Mouse (Mus musculus): ENCODE results near the gene Hephl1. TPM values are rescaled to one million over a fixed set of nuclear protein-coding genes. Genes with fewer than 3 reads are reported as not detected.
"Not testable (repeated sequence)": the region's sequence is repeated elsewhere in the genome, so short reads cannot be mapped to it uniquely, and the experiment has no call there.

Hephl1 gene
- under 1 TPM; 0.05 to 0.09 TPM for total RNA-seq (2021)

DNA sequence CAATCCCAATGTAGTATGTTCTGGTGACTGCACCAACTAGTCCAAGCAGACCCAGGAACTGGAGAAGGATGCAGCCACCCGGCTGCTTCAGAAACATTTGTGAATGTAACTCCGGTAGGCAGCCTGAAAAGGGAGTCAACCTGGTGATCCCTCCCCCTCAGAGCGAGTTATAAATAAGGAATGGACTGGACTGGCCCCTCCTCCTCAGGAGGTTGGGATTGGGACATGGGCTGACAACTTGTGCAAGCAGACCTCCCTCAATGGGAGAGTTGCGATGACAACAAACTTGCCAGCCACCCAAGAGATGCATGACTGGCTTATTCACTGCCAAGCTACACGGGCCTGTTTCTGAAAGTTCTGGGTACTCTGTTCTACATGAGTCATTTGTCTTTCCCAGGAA lies at the start of gene Hephl1:
Gene Hephl1 (minus strand): TSS at position 101 of the 400 bp plus-strand sequence.
- no peak for DNase-seq

DNA sequence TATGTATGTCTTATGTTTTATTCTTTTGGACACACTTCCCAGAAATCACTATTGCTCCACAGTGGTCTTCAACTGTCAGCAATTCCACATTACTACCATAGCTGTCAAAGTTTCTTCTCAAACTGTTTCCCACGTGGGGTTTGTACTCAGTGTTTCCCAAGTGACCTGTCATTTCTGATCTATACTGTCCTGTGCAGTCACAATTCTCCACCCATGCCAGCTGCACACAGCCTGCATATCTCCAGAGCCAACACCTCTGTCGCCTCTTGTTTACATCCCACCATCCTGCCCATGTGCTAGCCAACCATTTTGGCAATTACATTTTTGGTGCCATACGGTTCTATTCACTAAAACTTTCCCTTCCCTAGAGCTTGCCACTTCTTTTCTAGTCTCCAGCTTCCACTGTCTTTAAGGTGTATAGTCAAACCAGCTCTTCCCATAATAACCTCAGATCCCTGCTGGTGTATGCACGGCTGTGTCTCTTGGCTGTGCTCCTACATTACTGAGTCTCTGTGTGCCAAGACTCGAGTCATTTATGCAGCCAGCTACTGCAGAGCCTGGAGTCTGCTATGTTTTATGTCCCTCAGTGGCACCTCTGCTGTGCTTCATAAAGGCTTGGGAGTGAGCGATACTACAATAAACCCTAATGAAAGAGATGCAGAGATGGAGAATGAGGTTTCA lies 37.5 kb upstream of the Hephl1 start:
- DNase-seq: no peak

DNA sequence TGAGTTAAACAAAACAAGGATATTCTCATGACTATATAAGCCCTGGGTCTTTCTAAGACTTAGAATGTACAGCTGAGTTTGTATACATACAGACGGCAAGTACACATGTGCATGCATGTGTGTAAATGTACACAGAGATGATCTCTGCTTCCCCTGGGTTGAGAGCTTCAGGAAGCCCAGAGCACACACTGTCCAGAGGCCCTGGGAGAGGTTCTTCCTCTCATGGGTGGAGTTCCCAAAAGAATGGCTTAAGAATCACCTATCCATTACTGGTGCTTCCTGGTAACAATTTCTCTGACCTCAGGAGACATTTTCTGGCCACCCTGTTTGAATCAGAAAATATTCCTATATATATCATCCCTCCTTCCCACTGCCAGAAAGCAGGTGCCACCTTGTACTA lies 28.6 kb upstream of the Hephl1 start:
- no peak for DNase-seq

DNA sequence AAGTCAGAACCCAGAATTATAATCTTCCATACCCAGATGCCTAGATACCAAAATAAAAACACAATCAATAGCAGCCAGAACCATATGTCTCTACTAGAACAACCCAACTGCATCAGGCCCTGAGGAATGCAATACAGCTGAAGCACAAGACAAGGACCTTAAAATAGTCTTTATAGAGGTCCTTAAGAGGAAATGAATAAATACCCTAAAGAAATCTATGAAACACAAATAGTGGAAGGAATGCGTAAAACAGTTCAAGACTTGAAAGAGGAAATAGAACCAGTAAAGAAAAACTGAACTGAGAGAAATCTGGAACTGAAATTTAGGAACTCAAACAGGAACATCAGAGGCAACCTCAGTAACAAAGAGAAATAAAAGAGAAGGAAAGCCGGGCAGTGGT lies 14.0 kb upstream of the Hephl1 start:
- DNase-seq: no peak

DNA sequence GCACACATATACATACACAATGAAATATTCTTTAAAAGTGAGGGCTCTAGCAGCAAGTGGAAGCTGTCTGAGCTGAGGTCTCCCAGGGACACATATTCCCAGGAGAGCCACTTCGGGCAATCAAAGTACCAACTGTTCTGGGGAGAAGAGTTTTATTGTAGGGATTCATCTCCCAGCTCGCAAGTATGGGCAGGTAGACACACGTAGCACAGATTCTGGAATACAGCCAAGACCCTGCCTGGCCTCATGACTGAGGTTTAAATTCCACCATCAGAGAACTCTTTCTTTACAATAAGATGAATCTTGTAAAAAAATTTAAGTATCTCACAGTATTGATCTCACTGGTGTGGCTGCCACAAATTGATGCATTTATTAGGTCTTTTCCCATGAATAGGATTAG lies 10.5 kb upstream of the Hephl1 start:
- no peak for DNase-seq

DNA sequence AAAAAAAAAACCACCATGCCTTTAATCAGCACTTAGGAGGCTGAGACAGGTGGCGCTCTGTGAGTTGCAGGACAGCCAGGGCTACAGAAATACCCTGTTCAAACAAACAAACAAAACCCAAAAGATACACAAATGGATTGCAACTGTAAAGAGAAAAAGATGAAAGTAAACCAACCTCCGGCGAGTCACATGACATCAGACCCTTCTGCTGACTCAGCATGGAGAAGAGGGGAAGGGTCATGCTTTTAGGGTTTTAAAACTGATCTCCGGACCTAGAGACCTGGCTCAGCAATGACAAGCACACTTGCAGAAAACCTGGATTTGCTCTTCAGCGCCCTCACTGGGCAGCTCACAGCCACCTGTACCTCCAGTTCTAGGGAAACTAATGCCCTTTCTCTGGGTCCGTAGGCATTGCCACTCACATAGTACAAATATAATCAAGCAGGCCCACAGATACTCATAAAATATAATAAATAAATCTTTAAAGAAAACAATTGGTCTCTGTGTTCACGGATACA lies 9.0 kb upstream of the Hephl1 start:
- no peak for DNase-seq

DNA sequence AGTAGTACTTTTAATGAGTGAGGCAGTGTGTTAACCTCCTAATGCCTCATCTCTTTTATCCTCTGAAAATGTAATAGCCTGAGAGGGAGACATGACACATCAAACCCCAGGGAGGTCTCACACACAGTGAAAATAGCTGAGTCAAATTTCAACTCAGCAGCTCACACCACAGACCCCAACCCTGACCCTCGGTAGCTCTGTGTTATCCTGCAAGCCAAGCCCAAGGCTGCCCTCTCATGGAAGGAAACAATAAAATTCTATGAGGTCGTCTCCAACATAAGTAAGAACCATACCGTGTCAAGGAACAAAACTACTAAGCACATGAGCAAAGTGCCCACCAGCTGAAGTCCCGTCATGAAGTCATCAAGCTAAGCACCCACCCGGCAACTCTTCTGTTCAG lies 8.3 kb upstream of the Hephl1 start:
- DNase-seq: no peak

DNA sequence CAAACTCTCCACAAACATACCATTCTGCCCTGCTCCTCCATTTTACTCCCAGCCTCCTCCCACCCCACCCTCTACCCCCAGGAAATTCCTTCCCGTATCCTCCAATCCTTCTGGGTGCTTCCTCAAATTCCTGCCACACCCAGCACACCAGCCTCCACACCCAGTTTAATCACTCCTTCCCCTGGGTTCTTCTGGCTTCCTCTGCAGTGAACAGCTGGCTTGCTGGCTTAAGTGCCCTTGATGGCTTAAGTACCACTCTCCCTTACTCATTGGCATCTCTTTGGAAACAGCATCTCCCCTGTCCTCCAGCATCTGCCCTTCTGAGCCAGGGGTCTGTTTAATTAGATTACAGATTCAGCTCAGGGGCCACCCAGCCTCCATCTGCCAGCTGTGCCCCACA lies 7.6 kb upstream of the Hephl1 start:
- DNase-seq: no peak

DNA sequence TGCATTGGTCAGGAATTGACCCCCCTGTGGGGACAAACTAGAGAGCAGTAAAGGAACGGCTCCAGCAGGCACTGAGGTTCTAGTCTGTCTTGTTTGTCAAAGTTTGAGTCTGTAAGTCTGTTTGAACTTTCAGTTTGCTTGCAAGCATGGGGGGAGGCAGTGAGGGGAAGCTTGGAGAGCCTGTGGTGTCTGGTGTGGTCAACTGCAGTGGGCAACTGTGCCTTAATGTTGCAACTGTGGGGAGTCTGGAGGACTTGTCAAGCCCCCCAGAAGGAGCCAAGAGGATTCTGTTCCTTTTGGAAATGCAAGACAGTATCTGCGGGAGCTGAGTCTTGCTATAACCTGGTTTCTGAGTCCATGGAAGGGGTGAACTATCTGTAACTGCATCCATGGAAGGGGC lies 4.3 kb upstream of the Hephl1 start:
- DNase-seq: no peak

DNA sequence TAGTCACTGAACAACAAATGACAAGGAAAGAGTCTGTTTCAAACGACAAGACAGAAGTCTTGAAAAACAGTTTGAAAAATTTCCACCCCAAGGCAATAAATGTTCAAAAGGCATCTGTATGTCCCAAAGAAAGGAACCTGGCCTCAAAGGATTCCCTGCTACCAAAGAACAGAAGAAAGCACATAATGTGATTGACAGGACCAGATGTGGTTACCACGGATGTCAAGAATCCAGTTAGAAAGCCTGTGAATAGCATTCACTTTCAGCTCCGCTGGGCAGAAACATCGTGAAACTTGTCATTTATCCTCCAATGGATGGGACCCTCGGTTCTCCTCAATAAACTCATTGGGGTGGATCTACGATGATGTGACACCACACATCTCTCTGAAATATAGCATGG lies 2.2 kb upstream of the Hephl1 start:
- DNase-seq: no peak

DNA sequence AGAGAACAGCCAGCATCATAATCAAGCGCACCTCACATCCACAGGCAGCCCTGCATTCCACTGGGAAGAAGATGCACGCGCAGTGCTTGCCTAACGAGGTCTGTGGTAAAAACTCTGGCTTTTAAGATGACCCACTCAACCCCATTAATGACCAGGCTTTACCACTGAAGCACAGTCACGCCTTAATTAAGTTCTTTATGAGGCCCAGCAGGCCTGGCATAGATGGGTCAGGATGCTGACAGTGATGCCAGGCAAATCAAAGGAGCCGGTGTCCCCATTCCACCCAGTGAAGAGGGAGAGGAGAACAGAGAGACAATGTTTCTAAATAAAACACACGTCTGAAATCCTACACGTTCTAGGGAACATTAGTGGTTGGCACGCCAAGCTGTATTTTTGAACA lies 3.8 kb downstream of the Hephl1 start:
- DNase-seq: no peak

DNA sequence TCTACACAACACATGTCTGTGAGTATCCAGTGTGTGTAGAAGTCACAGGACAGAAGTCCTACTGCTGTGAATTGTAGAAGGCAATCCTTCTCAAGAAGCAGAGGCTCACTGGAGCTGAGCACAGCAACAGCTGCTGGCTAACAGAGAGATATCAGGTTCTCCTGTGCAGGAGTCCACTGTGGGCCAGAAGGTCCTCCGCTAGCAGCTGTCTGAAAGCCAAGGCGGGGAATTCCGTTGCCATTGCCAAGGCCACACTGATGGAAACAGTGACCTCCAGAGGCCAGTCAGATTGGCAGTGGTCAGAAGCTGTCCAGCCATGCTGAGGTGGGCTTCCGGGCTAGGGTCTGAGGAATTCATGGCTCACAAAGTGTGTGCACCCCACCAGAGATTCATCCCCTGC lies 6.8 kb downstream of the Hephl1 start:
- peak; percentile 6 for DNase-seq

DNA sequence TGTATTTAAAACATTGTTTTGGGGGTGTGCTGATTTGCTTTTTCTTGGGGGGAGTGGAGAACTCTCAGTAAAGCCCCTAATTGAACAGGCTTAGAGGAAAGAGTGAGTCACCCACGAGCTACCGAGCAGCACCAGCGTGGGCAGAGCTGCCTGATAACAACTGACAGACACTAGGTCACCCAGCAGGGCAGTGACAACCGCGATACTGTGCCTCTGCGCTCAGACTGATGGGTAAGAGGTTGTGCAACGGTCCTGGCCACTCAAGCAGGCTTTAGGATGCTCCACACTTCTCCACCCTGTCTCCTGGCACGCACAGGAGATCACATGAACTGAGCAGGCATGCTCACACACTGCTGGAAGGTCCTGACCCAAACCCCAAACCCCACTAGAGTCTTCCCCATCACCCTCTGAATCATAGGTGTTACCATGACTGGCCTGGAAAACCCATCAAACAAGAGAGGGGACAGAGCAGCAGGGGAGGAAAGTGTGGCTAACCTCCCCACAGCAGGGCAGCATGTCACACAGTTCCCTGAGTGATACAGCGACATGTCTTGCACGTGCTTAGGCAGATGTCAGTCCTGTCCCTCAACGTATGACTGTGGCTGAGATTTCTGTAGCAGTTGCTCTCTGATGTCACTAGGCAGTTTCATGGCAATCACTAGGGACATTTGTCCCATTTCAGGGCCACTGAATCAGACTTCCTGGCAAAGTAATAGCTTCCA lies 8.2 kb downstream of the Hephl1 start:
- DNase-seq: peak; percentile 6

DNA sequence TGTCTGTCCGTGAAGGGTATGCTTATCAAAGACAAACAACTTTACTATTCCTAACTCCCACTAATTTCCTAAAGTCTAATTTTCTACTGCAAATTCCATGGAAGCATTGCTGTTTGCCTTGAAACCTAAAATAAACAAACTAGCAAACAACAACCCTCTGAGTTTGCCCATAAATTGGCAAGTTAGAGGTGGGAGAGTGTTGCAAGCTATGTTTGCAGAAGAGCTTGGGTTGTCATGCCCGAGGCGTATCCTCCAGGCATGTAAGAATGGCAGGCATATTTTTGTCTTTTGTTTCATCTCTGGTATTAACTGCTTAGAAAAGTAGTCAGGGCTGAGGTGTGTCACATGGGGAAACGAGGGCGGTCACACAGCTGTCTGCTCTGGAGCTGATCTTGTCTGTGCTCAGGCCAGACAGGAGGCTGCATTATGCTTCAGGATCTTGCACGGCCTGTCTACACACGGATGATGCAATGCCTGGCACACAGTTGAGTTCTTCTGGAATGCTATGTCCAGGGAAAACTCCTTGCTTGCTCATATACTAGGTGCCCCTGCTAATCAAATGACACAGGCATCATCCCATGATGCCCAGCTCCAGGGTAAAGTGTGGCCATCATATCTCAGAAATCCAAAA lies 10.3 kb downstream of the Hephl1 start:
- no peak for DNase-seq

DNA sequence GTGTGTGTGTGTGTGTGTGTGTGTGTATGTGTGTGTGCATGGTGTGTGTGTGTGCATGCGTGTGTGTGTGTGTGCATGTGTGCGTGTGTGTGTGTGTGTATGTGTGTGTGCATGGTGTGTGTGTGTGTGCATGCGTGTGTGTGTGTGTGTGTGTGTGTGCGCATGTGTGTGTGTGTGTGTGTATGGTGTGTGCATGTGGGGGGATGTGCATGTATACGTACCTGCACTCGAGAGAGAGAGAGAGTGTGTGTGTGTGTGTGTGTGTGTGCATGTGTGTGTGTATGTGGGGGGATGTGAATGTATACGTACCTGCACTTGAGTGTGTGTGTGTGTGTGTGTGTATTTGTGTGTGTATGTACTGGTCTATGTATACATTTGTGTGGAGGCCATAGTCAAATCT lies 13.5 kb downstream of the Hephl1 start:
- DNase-seq: not testable (repeated sequence)

DNA sequence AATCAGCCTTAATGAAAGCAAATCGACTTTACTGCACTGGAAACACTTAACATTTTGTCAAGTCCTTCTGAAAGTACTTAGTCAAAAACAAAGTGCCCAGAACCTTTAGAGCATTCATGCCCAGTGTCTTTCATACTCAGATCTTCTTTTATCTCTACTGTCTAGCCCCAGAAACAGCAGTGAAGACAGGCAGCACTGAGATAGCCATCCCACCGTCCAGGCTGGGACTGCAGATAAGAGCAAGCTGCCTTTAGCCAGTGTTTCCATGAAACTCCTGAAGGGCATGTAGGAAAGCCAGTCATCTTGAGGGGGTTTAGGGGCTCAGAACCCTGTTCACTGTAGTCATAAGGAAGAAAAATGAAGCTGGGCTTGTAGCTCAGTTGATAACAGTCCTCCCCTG lies 14.7 kb downstream of the Hephl1 start:
- no peak for DNase-seq

DNA sequence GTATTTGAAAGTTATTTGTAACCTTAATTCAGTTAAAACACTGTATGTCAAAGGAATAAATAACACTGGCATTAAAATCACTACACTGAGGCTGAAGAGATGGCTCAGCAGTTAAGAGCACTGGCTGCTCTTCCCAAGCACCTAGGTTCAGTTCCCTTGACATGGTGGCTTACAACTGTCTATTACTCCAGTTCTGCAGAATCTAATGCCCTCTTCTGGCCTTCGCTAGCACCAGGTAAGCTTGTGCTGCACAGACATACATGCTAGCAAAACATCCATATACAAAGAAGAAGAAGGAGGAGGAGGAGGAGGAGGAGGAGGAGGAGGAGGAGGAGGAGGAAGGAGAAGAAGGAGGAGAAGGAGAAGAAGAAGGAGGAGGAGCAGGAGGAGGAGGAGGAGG lies 15.7 kb downstream of the Hephl1 start:
- DNase-seq: no peak

DNA sequence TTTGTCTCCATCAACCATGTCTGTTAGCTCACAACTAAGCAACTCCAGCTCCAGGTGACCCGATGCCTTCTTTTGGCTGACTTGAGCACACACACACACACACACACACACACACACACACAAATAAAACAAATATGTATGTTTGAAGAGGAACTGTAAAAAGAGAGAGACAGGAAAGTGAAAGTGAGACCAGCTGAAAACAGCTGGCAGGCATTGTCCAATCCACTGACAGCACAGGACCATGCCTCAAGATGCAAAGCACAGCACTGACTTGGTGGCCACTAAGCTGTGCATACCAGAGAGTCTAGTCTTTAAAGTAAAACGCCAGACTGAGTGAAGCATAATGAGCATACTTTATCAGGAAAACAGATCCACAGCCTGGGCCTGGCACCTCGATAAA lies 16.7 kb downstream of the Hephl1 start:
- no peak for DNase-seq

DNA sequence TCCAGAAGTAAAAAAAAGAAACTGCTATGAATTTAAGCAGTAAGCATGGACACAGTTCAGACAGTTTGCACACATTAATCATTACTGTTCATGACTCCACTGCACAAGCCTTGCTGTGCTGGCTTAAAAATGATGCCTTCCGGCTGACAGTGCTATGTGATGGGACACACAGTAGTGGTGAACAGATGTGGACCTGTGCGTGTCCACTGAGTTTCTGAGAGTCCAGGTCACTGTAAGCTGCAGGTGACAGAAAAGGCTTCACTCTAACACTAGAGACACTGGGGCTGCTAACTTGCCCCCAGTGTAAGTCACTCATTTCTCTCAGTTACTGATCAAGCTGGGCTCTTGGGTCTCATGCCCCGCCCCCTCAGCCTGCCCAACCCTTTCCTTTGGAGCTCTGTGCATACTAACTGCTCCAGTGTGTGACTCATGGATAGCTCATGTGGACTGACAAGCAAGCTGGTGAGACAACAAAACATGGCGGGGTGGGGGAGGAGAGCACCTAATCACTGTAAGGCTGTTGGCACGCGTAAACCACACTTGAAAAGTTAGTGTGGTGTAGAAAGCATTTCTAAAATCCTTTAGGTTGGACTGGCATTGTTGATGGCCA lies 43.1 kb downstream of the Hephl1 start:
- no peak for DNase-seq

DNA sequence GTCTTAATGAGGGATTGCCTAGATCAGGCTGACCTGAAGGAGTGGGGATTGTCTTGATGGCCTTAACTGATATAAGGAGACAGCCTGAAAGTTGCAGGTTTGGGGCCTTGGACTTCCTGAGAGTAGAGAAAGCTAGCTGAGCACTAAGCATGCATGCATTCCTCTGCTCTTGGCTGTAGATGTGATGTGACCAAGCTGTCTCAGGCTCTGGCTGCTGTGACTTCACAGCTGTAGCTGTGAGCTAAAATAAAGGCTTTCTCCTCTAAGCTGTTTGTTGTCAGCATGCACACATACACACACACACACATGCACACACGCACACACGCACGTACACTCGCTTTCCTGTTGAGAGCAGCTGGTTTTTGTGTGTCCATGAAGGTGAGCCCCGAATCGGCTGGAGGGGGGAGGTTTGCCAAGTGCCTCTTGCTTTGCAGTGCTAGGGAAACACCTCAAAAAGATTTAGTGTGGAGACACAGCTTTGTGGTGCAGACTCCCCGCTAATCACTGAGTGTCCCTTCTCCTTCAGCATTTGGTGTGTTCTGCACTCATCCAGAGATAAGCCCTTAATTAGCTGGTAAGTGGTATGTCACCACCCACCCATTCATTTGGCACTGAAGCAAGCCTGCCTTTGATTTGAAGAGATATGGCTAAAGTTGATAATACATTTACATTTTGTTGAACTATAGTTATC lies 43.8 kb downstream of the Hephl1 start:
- DNase-seq: no peak

DNA sequence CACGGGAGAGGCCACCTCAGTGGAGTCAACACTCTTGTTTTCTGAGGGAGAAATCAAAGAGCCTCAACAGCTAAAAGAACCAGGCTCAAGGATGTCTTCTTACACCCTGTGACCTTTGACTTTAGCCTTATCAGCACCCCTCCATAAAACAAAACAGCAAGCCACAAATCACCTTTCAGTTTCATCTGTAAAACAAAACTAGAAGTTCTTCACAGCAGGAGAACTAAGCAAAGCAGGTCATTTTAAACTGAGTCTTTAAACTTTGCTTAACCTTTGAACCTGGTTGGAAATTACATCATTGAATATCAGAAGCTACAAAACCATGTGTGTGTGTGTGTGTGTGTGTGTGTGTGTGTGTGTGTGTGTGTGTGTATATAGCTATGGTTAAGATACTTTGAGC lies 47.7 kb downstream of the Hephl1 start:
- no peak for DNase-seq

DNA sequence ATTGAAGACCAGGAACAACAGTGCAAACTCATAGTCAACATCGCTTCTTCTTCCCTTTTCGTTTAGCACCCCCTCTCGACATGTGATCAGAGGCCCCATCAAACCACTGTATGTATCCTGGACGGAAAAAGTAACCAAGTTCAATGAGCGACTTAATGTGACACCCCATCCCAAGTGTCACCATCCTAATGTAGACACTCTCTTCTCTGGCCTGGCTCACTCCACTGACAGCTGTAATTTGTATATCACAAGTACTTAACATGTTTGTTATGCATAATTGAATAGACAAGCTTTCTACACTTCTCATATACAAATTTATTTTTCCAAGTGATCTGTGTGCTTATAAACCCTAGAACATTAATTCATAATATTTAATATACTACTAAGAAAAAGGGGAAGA lies 51.1 kb downstream of the Hephl1 start:
- no peak for DNase-seq

DNA sequence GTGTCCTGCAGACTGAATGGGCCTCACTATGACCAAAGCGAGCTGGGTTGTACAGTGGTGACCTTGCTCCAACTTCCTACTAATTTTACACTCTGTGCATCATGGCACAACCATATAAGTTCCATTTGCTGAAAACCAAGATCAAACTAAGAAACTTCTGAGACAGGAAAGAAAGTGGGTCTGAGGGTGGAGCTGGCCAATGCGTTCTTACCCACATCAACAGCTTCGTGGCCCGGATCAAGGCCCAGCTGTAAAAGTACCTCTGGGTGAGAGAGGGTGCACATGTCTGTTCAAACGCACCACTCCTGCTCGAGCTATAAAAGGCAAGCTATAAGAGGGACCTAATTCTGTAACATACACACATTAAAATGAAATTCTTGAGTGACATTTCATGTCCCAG lies 51.9 kb downstream of the Hephl1 start:
- no peak for DNase-seq

Data from heart, postnatal 4 days (tissue).